Mouse (Mus musculus) spleen, adult 10 weeks (tissue): ENCODE data around the gene Umodl1. TPM values are rescaled to one million over a fixed set of nuclear protein-coding genes. Genes with fewer than 3 reads are reported as not detected.

Source experiments
- polyA plus RNA-seq: library from polyadenylated mRNA; stranded (reverse); fragments of 350-450 nt; fragmentation: Illumina TruSeq; extraction: RNeasy Lipid Tissue Mini Kit (QIAGEN cat#74804); gene quantifications from one replicate; pipeline ENCODE4 v1.2.3, GENCODE M21; 2015; ENCODE audit warnings: low replicate concordance; ENCODE audit not compliant: insufficient read depth

Gene Umodl1
- polyA plus RNA-seq, result not detected

DNA sequence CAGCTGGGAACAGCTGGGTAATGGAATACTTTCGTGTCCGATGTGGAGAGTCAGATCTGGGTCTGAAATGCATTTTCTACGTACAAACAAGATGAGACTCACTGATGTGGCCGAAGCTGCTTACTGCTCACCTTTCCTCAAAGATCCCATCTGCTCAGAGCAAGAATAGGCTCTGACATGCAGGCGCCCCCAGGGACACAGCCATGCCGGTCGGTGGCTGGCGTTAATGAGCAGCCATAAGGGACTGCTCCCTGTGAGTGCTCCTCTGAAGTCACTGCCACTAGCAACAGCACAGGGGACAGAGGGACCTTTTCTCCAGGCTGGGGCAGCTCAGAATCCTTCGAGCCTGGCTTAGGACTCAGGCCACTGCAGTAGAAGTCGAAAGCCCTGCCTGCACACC lies at the start of gene Umodl1:
Gene Umodl1, plus strand, starts transcription at position 301 of the 400 bp plus-strand sequence.

DNA sequence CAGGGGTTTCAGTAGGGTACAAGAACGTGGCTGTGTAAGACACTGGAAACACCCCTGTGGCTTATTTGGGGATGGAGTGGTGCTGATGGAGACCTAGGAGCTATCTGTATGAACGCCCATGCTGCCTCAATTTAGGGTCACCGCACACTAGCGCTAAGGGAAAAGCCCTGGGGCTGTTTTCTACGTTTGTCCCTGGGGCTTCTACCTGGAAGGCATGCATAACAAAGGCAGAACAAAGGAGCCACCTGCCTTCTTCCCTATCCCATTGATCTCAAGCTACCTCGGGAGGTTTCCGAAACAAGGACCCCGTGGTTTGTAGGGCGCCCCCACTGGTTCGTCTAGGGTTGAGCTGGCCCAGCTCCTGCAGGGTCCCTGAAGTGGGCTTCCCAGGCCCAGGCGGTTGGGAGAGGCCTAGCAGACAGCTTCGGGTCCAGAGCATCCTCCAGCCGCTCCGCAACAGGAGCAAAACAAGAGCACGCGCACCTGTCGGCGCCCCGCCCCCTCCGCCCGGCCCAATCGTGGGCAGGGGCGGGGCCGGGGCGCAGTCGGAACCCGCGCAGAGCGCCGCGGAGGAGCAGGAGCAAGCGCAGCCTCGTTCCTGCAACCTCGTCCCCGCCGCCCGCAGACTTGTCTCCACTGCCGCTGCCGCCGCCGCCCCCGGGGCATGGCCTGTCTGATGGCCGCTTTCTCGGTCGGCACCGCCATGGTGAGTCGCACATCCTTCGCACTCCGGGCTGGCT lies 102.9 kb downstream of the Umodl1 start, which contains the start of gene Abcg1:
Gene Abcg1, plus strand, starts transcription at position 525 of the 740 bp plus-strand sequence.

Other genes with a start within 250 kb of the Umodl1 start
- gene Glp1r, start 52.8 kb upstream of the Umodl1 start, polyA plus RNA-seq, result not detected
- 24.0 TPM for gene Abcg1, start 103.0 kb downstream of the Umodl1 start, polyA plus RNA-seq
- gene Tff3, start 175.0 kb downstream of the Umodl1 start, polyA plus RNA-seq, result not detected
- 0.87 TPM for gene Tff2, start 189.6 kb downstream of the Umodl1 start, polyA plus RNA-seq
- gene Tff1, start 210.6 kb downstream of the Umodl1 start, polyA plus RNA-seq, result not detected
- gene Tmprss3, start 244.3 kb downstream of the Umodl1 start, polyA plus RNA-seq, result 0.26 TPM